Mouse (Mus musculus) spleen, embryonic (tissue): ENCODE data around the gene Xntrpc.

Experiments
- CTCF ChIA-PET: fragments of 350-600 bp; sonication (Branson Sonifier 250); formaldehyde crosslinking; loops from one replicate; lab custom pipeline; 2022; lab: Charles Lee

The Xntrpc gene

GRCm38 (mm10) chr7:102080311-102080710 is 14.8 kb downstream of the Xntrpc start:
- CTCF ChIA-PET, result interaction anchor here (0.6 to 0.7 kb wide), 3 partner anchors 89 to 161 kb away, joined by 11 to 22 read pairs (median 11); no protein-coding TSS in a partner anchor

GRCm38 (mm10) chr7:102081784-102082183 is 16.3 kb downstream of the Xntrpc start:
- CTCF ChIA-PET, result no interaction called here

DNA sequence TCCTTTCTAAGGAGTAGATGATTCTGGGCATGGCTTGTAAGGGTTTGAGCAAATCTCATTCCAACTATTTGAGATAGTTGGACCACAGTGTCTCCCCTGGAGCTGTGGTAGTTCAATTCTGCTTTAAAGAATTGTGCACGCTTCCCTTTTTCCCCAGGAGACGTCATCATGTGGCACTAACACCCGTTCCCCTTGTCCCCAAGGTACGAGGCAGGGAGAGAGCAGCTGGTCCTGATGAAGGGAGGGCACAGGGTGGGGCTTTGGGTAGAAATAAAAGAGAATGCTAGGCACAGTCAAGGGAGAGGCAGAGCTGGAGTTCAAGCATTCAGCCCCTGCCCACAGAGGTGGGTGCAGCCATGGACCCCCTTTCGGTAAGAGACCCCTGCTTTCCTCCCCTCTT is 17.3 kb downstream of the Xntrpc start, which contains the start of gene Trpc2:
TSS of gene Trpc2 (plus strand) at position 301 of the 400 bp plus-strand sequence.
- CTCF ChIA-PET, result no interaction called here

DNA sequence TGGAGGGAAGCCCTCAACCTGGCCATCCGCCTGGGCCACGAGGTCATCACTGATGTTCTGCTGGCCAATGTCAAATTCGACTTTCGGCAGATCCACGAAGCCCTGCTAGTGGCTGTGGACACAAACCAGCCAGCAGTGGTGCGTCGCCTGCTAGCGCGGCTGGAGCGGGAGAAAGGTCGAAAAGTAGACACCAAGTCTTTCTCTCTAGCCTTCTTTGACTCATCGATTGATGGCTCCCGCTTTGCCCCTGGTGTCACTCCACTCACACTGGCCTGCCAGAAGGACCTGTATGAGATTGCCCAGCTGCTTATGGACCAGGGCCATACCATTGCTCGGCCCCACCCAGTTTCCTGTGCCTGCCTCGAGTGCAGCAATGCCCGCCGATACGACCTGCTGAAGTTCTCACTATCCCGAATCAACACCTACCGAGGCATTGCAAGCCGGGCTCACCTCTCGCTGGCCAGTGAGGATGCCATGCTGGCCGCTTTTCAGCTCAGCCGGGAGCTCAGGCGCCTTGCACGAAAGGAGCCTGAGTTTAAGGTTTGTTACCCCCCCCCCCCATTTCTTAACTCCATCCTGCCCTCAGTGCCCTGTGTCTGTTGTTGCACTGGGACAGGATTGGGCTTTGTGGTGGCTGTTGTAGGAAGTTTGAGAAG is 18.7 kb downstream of the Xntrpc start:
- CTCF ChIA-PET, result no interaction called here

DNA sequence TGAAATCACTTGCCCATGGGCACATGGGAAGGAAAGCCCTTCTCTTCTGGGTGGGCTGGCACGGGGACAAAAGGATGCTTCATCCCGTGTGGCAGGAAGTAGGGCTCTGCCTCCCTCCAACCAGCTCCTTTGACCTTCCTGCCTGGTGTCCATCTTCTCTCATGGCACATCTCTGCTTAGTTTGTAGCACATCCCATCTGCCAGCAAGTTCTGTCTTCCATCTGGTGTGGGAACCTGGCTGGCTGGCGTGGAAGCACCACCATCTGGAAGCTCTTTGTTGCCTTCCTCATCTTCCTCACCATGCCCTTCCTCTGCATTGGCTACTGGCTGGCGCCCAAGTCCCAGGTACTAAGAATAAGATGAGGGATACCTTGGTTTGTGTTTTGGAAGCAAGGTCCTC is 21.8 kb downstream of the Xntrpc start:
- CTCF ChIA-PET, result no interaction called here

DNA sequence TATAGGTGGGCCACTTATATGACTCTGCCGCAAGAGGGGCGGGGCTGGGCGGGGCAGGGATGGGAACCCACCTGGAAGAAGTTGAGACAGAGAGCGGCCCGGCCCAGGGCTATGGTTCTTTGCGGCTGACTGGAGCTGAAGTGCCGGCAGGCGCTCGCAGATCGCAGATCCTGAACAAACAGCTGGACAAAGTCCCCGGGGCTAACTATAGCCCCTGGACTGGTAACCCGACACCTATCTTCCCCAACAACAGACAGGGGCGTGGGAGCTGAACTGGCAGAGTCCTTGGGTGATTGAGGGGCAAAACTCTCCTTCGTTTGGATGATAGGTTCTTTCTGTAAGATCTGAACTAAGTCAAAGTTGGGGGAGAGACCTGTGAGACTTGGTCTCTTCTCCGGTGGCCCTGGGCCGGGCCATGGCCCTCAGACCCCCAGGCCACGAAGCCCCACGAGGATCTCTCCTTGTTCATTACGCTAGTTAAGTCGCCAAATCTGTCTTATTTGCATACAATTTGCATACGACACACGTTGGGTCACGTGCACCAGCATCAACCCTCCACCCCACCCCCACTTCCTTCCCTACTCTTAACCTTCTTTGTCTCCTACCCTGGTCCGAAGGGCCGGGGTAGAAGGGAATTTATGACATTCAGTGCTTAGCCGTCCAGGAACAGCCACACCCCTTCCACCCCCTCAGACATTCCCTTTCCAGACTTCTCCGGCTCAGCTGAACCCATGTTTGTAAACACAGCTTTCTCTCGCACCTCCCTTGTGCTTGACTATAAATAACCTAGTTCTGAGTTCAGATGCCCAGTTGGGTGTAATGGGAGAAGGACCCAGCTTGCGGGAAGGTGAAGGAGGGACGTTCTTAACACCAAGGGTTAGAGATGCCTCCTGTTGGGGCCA is 34.5 kb downstream of the Xntrpc start:
- CTCF ChIA-PET, result interaction anchor here (1.2 kb wide), 1 partner anchor 14 kb away, joined by 3 read pairs; no protein-coding TSS in a partner anchor

DNA sequence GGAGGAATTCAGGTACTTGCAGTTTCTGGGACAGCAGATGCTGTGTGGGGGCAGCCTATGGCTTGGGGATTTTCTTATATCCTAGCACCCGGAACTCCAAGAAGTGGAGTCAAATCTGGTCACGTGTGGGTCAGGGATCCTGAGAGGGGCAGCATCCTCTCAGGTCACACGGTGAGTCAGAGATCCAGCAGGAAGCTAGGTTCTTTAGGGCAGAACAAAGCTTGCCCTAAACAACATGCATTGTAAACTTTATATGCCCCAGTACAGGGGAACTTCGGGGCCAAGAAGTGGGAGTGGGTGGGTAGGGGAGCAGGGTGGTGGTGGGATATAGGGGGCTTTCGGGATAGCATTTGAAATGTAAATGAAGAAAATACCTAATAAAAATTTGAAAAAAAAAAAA is 35.4 kb downstream of the Xntrpc start:
- CTCF ChIA-PET, result interaction anchor here (1.2 kb wide), 1 partner anchor 13 kb away, joined by 3 read pairs; no protein-coding TSS in a partner anchor

- CTCF ChIA-PET, result no interaction called here
These were observed 36.0 kb downstream of the Xntrpc start, which contains the start of gene Art1 for GRCm38 (mm10) chr7:102101487-102101886. Gene Art1, plus strand, starts transcription at chr7:102101743.

- CTCF ChIA-PET, result no interaction called here
These were observed 36.7 kb downstream of the Xntrpc start for GRCm38 (mm10) chr7:102102241-102102640.

DNA sequence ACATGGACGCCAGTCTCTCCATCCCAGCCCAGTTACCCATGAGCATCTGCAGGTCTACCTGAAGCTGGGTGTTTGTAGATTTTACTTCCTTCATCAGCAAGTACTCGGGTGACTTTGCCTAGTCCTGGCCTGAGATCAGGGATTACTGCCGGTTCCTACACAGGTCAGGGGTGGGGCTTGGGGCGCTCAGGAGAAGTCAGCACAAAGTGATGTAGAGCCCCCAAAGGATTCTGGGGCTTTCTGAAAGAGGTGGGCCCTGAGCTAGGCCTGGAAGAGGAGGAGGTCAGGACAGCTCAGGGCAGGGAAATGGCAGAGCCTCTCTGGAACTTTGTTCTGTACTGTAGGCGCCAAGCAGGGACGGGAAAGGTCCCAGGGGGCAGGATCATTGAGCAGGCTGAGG is 37.2 kb downstream of the Xntrpc start:
- CTCF ChIA-PET, result no interaction called here

- CTCF ChIA-PET, result no interaction called here
These were observed 38.0 kb downstream of the Xntrpc start for GRCm38 (mm10) chr7:102103555-102103954.

- CTCF ChIA-PET, result no interaction called here
These were observed 38.6 kb downstream of the Xntrpc start for GRCm38 (mm10) chr7:102104126-102104525.

- CTCF ChIA-PET, result interaction anchor here (0.5 kb wide), 1 partner anchor 1161 kb away, joined by 8 read pairs; no protein-coding TSS in a partner anchor
These were observed 41.2 kb downstream of the Xntrpc start for GRCm38 (mm10) chr7:102106700-102107141.

DNA sequence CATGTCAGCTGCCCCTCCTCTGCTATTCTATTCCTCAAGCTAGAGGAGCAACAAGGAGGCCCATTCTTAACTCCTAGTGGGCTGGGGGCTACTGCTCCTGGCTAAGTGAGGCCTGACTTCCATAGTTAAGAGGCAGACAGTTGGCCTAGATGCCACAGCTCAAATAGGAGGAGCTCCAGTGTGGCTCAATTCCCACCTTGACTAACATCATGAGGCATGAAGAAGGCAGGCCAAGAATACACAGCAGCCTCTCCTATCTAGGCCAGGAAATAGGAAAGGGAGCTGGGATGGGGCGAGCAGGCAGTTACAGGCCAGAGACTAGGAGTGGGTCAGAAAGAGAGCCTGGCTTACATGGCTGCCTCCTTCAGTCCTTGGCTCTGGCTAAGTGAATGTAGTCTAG is 42.7 kb downstream of the Xntrpc start:
- CTCF ChIA-PET, result interaction anchor here (0.7 kb wide), 1 partner anchor 182 kb away, joined by 5 read pairs; no protein-coding TSS in a partner anchor

GRCm38 (mm10) chr7:102109171-102109570 is 43.7 kb downstream of the Xntrpc start, which contains the start of gene Art5:
Gene Art5, minus strand, starts transcription at chr7:102109489.
- CTCF ChIA-PET, result no interaction called here

- CTCF ChIA-PET, result interaction anchor here (0.5 kb wide), 1 partner anchor 349 kb away, joined by 3 read pairs; no protein-coding TSS in a partner anchor
These were observed 44.2 kb downstream of the Xntrpc start for GRCm38 (mm10) chr7:102109746-102110145.

GRCm38 (mm10) chr7:102113151-102113729 is 47.7 kb downstream of the Xntrpc start:
- CTCF ChIA-PET, result interaction anchor here (1.0 kb wide), 1 partner anchor 13 kb away, joined by 3 read pairs; no protein-coding TSS in a partner anchor

DNA sequence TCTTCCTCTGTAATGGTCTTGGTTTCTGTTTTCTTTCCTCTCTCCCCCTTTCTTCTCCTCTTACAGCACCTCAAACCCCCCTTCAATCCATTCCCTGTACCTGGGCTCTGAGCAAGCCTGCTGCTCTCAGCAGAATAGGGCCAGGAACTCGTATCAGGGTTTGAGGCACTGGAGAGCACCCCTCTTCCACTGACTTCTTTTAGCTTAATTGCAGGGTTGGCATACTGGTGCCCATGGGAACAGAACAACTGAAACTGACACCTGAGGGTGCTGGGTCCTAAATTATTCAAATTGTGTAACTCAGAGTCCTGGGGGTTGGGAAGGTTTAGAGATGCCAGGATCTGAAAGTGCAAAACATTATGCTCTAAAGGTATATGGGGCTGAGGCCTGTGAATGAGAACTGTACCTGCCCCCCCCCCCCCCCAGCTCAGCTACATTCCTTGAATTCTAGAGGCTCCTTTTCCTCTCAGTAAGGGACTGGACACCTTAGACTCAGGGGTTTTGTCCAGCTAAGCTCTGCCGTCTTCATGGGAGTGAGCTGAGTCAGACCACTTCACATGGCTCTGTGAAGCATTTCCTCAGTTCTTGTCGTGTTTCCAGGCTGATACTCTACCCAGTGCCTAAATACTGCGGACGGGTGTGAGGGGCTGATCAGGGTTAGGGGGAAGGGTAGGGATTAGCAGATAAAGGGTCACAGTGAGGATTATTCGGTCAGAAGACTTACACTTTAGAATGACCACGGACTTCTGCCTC is 51.2 kb downstream of the Xntrpc start, which contains the start of gene Chrna10:
TSS of gene Chrna10 (minus strand) at position 250 of the 753 bp plus-strand sequence.
- CTCF ChIA-PET, result interaction anchor here (0.7 kb wide), 1 partner anchor 155 kb away, joined by 3 read pairs; no protein-coding TSS in a partner anchor

DNA sequence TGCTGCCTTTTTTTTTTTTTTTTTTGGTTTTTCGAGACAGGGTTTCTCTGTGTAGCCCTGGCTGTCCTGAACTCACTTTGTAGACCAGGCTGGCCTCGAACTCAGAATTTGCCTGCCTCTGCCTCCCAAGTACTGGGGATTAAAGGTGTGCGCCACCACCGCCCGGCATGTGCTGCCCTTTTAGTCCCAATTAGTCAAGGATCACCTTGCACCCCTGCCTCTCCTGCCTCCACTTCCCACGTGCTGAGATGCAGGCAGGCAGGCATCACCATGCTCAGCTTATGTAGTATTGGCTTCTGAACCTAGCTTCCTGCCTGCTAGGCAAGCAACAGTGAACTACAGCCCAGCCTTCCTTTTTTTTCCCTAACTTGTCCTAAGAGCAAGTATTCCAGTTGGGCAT is 51.9 kb downstream of the Xntrpc start:
- CTCF ChIA-PET, result interaction anchor here (0.7 kb wide), 1 partner anchor 154 kb away, joined by 3 read pairs; no protein-coding TSS in a partner anchor

DNA sequence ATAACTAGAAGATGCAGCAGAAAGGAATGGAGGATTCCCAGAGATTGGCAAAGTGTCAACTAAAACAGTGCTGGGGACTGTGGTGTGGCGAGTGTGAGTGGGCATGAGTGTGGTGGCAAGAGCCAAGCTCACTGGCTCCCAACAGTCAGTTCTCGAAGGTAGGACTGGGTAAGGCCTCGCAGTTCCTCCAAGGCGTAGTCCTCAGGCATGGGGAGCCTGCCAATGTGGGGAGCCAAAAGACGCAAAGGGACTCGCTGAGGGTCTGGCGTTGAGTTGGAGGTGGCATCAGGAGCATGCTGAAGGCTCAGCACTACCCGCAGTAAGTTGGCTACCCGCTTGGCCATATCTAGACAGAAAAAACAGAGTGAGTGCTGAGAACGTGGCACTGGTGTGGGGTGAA is 54.8 kb downstream of the Xntrpc start:
- CTCF ChIA-PET, result no interaction called here
